Mouse (Mus musculus) lung, postnatal 10 days (tissue): Measurements from ENCODE around the gene Letm1.

ENCODE experiments used
- DNase-seq: peaks from one replicate; pipeline ENCODE4 v3.0.0; 2021

Letm1 gene

DNA sequence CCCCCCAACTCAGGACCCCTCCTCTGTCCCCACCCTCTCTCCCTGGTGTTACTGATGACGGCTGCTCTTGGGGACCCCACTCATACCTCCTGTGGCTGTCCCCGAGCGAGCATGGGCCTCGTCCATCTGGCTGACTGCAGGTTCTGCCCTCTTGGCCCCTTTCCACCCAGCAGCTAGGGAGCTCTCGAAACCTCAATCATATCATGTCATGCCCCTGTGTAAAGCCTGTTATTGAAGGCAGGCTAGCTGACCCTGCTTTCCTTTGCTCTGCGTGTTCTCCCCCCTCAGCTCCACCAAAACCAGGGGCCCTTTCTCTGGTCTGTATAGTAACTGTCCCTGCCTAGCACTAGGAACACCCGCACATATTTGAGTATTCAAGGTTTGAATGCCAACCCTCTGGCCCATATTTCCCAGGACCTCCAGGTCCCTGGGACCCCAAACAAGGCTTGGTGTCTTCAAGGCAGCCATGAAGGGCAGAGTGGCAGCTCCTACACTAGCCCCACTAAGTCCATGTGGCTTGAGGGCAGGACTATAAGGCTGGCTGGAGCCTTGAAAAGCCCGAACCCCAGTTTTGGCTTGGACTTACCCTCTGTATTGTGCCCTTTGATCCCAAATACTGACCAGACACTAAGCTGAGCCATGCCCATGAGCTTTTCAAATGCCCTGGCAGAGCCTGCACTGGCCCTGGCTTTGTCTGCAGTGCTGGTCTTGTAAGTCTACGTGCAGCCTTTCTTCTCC lies 76.8 kb downstream of the Letm1 start:
- DNase-seq = no peak

- DNase-seq = no peak
Measured at GRCm38 (mm10) chr5:33704945-33705611, 77.5 kb downstream of the Letm1 start.

DNA sequence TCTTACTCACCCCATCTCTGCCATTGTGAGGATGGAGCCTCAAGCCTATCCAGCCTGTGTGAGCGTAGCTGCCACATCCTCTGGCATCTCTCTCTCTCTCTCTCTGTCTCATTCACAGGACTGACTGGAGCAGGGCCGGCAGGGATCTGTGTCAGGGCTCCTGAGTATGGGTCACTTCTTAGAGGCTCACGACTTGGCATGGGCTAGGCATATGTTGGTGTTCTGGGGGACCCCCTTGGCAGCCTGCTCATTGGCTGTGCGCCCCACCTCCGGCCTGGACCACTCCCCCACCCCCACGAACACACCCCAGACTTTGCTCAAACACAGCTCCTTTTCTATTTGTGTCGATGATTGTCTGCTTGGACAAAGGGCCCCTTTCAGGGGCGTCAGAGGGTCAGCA lies 78.6 kb downstream of the Letm1 start:
- DNase-seq = no peak

DNA sequence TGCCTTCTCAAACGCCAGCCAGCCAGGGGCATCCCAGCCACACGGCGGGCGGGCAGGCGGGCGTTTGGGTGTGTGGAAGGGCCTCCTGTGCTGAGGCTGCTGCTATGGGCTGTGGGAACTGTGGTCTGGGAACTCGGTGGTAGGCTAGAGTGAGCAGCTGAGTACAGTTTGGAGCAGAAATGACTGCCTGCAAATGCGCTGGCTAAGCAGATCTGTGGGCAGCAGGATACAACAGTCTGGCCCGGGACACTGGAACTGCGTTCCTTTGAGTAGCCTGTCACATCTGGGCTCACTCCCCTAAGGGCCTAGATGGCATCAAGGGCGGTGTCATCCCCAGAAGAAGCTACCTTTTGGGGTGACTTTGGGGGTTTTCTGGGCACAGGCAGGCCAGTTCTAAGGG lies 80.8 kb downstream of the Letm1 start:
- DNase-seq = no peak

GRCm38 (mm10) chr5:33700010-33700409 lies 82.6 kb downstream of the Letm1 start:
- no peak for DNase-seq

- no peak for DNase-seq
Measured at GRCm38 (mm10) chr5:33698669-33699068, 83.9 kb downstream of the Letm1 start.

DNA sequence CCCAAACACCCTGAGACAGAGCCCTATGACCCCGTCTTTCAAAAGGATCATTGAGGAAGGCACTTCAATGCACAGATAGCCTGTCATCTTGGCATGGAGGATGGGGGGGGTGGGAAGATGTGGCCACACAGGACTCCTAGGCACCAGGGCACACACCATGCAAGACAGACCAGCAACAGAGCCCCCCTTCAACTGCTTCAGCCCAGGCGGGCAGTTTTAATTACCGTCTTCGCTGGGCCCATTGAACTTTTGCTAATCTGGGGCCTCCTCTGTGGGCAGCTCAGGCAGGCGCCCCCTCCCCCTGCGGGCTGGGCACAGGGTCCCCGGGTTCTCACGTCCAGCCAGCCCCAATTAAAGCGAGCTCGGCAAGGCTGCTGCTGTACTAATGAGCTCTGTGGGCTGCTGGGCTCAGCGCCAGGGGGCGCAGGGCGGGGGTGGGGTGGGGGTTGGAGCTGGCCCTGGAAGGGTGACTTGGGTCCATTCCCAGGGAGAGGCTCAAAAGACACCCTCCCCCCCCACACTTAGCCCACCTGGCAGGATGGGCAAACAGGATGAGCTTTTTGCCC lies 84.6 kb downstream of the Letm1 start:
- DNase-seq = no peak

DNA sequence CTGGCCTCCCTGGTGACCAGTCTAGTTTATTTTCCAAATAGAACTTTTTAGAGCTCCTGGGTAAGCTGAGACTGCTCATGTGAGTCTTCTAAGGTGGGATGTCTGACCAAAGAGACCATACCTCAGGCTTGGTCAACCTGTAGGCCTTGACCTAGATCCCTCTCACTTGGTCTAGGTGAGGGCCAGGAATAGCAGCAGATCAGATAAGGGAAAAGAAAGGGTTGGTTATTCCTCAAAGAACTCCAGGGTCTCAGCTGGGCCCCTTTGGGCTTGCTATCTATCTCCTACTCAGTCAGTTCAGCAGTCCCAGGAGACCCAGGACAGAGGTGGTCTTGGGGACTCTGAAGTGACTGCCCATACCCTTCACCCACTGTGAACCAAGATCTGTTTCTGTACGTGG lies 85.1 kb downstream of the Letm1 start:
- no peak for DNase-seq

DNA sequence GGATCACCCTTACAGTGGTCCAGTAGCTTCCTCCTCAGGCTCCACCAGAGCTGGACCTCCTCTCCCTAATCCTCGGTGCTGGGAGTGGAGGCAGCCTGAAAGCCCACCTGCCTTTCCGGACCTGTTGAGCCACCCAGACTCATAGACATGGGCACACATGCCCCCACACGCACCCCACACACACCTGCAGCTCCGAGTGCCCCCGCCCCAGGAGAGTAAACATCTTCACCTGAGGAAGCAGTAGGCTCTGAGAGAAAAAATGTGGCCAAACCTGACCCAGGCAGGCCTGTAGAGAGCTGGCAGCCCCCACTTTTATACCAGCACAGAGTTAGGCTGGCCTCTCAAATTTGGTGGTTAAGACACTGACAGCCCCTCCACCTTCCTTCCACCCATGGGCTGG lies 86.2 kb downstream of the Letm1 start:
- peak; percentile 67 for DNase-seq

DNA sequence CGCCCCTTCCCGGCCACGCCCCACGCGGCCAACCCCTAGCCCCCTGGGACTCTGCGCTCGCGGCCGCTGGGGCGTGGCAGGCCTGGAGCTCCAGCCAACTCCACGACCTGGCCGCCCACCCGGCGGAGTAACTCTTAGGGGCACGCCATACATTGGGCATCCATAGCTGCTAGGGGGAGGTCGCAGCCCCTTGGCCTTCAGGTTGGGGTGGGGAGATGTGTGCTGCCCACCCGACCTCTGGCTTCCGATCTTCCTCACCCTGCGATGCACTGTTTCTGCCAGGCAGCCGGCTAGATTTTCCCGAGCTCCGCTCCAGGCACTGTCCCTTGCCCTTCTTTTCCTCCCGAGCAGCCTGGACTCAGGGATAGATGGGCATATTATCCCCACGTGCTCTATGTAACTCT lies 86.9 kb downstream of the Letm1 start:
- no peak for DNase-seq

DNA sequence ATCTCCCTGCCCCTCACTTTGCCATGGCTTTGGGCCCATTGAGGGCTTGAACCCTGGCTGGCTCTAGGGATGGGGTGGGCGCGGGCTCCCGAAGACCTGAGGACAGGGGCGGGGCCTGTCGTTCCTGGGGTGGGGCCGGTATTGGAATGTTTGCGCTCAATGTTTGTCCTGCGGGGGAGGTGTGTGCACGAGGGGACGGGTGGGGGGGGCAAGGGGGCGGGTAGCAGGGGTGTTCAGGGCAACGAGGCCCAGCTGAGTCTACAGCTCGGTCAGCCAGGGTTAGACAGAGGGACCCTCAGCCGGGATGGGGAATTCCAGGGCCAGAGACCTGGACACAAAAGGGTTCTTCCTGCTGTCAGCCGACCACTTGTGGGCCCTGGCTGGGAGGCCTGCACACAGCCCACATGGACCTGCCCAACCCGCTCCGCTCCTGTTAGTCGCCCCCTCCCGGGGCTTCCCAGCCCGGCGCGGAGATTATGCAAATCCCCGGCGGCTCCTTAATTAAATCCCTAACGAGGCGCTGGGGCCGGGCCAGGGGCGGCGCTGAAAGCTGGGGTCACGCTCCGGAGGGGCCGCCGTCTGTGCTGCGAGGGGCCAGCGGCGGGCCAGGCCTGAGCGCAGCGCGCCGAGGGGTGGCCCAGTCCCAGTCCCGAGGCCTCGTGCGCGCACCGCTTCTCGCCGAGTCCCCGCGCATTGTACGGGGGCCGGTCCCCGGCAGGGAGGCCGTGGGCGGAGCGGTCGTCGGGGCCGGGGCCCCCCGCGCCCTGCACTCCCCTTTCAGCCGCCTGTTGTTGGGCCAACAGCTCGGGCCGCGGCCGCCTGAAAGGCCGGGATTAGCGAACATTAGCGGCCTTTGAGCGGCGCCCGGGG lies 87.5 kb downstream of the Letm1 start:
- peak; percentile 77 for DNase-seq

GRCm38 (mm10) chr5:33694461-33694847 lies 88.2 kb downstream of the Letm1 start:
- DNase-seq = no peak

- peak; percentile 78 for DNase-seq
Measured at GRCm38 (mm10) chr5:33692393-33692792, 90.2 kb downstream of the Letm1 start.

DNA sequence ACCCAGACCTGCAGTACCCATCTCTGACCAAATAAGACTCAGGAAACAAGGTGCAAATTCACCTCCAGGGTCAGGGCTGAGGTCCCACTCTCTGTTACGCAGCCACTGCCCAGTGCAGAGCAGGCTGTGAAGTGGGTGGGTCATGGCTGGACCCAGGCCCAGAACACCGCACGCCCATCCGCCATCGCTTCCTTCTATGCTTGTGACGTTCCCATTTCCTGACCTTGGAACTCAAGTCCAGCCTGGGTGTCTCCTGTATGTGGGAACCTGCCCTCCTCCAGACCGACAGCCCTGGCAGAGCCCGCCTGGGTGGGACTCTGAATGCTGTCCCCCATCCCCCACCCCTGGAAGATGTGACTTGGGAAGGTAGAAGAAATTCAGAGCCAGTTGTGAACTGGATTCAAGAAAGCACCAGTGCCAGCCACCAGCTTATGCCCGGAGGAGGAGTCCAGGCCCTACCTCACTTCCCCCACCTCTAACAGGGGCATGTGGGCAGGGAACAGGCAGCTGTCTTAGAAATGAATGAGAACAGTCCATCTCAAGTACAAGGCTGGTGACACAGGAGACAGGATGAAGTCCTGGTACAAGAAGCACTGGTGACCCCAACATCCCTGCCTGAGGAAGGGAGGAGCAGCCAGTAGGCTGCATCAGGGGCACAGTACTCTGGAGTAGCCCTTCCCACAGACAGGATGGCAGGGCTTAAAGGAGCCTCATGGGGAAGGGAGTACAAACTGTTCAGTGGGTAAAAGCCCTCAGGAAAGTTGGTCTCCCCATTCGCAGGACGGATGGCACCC lies 92.6 kb downstream of the Letm1 start:
- peak; percentile 84 for DNase-seq
